Mouse (Mus musculus) liver, embryonic 14.5 days (tissue): ENCODE results near the gene Dscam.

Experiments used
- CTCF ChIP-seq: IDR thresholded peaks from 2 replicates; pipeline ENCODE4 v1.5.1; 2016; ENCODE audit warnings: antibody characterized with exemption, low read depth, control low read depth
- EP300 ChIP-seq: IDR thresholded peaks from 2 replicates; pipeline ENCODE4 v1.6.1; 2016; ENCODE audit warnings: antibody characterized with exemption, low read depth

- TF ChIP-seq CTCF (no peak), EP300 (no peak)
Measured at GRCm38 (mm10) chr16:97144544-97145194, 25.9 kb downstream of the Dscam start.
